Comparison of ENCODE assay signal across 8 mouse cellular contexts in genomic region chr16:85128347-85128664, GRCm38 (mm10). TPM values are rescaled to one million over a fixed set of nuclear protein-coding genes. Genes with fewer than 3 reads are reported as not detected.
DNase-seq lines count a peak whose midpoint lies in the region; ATAC-seq and TF ChIP-seq lines count a peak whose summit lies in the region.

No protein-coding gene starts in this region.

- no peaks in the 10 kb centered on the region for H3K9me3 ChIP-seq in heart, embryonic 11.5 days (replicated peaks; ENCODE audit: control insufficient read depth, low read length)
- no peaks in the 10 kb centered on the region for H3K9me3 ChIP-seq in midbrain, embryonic 15.5 days
- H3K9me3 ChIP-seq in midbrain, embryonic 14.5 days (ENCODE audit: control insufficient read depth, low read length), result no peaks in the 10 kb centered on the region
- no peaks in the 10 kb centered on the region for H3K9me3 ChIP-seq in stomach, embryonic 15.5 days

- intact Hi-C loops in heart, adult 2 months (cut with DNase I), result no loop called here

- H3K27me3 ChIP-seq in heart, embryonic 11.5 days (ENCODE audit: control insufficient read depth, insufficient read depth, low read length), result no peaks in the 10 kb centered on the region
- H3K27me3 ChIP-seq in heart, adult 2 months (ENCODE audit: control insufficient read depth, insufficient read depth, low read length), result no peaks in the 10 kb centered on the region
- H3K27me3 ChIP-seq in midbrain, embryonic 15.5 days (replicated peaks), result no peaks in the 10 kb centered on the region
- H3K27me3 ChIP-seq in midbrain, embryonic 14.5 days (ENCODE audit: control insufficient read depth, insufficient read depth, low read length), result no peaks in the 10 kb centered on the region
- H3K27me3 ChIP-seq in stomach, embryonic 15.5 days (replicated peaks), result no peaks in the 10 kb centered on the region

- H3K79me2 ChIP-seq in heart, adult 2 months (replicated peaks; ENCODE audit: control insufficient read depth, insufficient read depth, low read length), result peaks cover 11% of the 10 kb centered on the region

- no peak overlapping the region for H3K9ac ChIP-seq in heart, embryonic 11.5 days (ENCODE audit: low read depth, low read length)
- H3K9ac ChIP-seq in heart, adult 2 months (ENCODE audit: low read depth, low read length), result no peak overlapping the region
- no peak overlapping the region for H3K9ac ChIP-seq in midbrain, embryonic 15.5 days
- H3K9ac ChIP-seq in midbrain, embryonic 14.5 days (replicated peaks; ENCODE audit: low read length), result no peak overlapping the region
- H3K9ac ChIP-seq in stomach, embryonic 15.5 days, result no peak overlapping the region

- WGBS in heart, embryonic 11.5 days (ENCODE audit: insufficient replicate concordance), result 43% methylated on average over 5 of the region's 5 CpGs
- 50% methylated on average over 5 of the region's 5 CpGs for WGBS in heart, adult 2 months
- WGBS in midbrain, embryonic 15.5 days, result 55% methylated on average over 5 of the region's 5 CpGs
- WGBS in midbrain, embryonic 14.5 days, result 61% methylated on average over 5 of the region's 5 CpGs
- 22% methylated on average over 5 of the region's 5 CpGs for WGBS in stomach, embryonic 15.5 days

- TF ChIP-seq POLR2A in heart, adult 2 months (IDR thresholded peaks at IDR 0.05; ENCODE audit: insufficient read depth, low read depth, low read length), result no peak

- no peak overlapping the region for H3K4me3 ChIP-seq in heart, embryonic 11.5 days (ENCODE audit: low read depth, low read length)
- no peak overlapping the region for H3K4me3 ChIP-seq in heart, adult 2 months
- no peak overlapping the region for H3K4me3 ChIP-seq in midbrain, embryonic 15.5 days
- H3K4me3 ChIP-seq in midbrain, embryonic 14.5 days (replicated peaks; ENCODE audit: low read depth, low read length), result no peak overlapping the region
- no peak overlapping the region for H3K4me3 ChIP-seq in stomach, embryonic 15.5 days (replicated peaks)

- 0 out of 2 replicates have a peak overlapping the region, but pooled peaks have one; percentile 35 for H3K27ac ChIP-seq in heart, embryonic 11.5 days (ENCODE audit: low read depth, low read length)
- no peak overlapping the region for H3K27ac ChIP-seq in heart, adult 2 months
- peak overlapping the region; percentile 23 for H3K27ac ChIP-seq in midbrain, embryonic 15.5 days
- no peak overlapping the region for H3K27ac ChIP-seq in midbrain, embryonic 14.5 days (replicated peaks; ENCODE audit: low read depth, low read length)
- peak overlapping the region; percentile 80 for H3K27ac ChIP-seq in stomach, embryonic 15.5 days

- no peak overlapping the region for H3K4me2 ChIP-seq in heart, embryonic 11.5 days
- H3K4me2 ChIP-seq in midbrain, embryonic 15.5 days, result no peak overlapping the region
- H3K4me2 ChIP-seq in midbrain, embryonic 14.5 days (ENCODE audit: low read length), result no peak overlapping the region
- no peak overlapping the region for H3K4me2 ChIP-seq in stomach, embryonic 15.5 days

- TF ChIP-seq EP300 in heart, adult 2 months (IDR thresholded peaks at IDR 0.05; ENCODE audit: insufficient read depth, low read depth, low read length), result no peak

- ATAC-seq in heart, embryonic 11.5 days (replicated peaks; ENCODE audit: insufficient number of reproducible peaks, low FRiP score, low TSS enrichment), result no peak
- ATAC-seq in midbrain, embryonic 15.5 days (replicated peaks), result no peak
- no peak for ATAC-seq in midbrain, embryonic 14.5 days (ENCODE audit: low FRiP score, low TSS enrichment)
- ATAC-seq in stomach, embryonic 15.5 days (ENCODE audit: insufficient read depth, low FRiP score, low read depth), result peak; percentile 37; the same call in 1 of the 2 replicates

- TF ChIP-seq CTCF in heart, adult 2 months (IDR thresholded peaks at IDR 0.05), result no peak

- H3K36me3 ChIP-seq in heart, embryonic 11.5 days (ENCODE audit: control insufficient read depth, insufficient read depth, low read length), result no peaks in the 10 kb centered on the region
- H3K36me3 ChIP-seq in heart, adult 2 months (ENCODE audit: control insufficient read depth, insufficient read depth, low read length), result peaks cover 24% of the 10 kb centered on the region
- no peaks in the 10 kb centered on the region for H3K36me3 ChIP-seq in midbrain, embryonic 15.5 days (replicated peaks)
- no peaks in the 10 kb centered on the region for H3K36me3 ChIP-seq in midbrain, embryonic 14.5 days (ENCODE audit: control insufficient read depth, insufficient read depth, low read length)
- H3K36me3 ChIP-seq in stomach, embryonic 15.5 days, result no peaks in the 10 kb centered on the region

- H3K4me1 ChIP-seq in heart, embryonic 11.5 days (ENCODE audit: control insufficient read depth, insufficient read depth, low read length), result peaks cover 24% of the 10 kb centered on the region
- H3K4me1 ChIP-seq in heart, adult 2 months (ENCODE audit: control insufficient read depth, insufficient read depth, low read length), result peaks cover 14% of the 10 kb centered on the region
- peaks cover 23% of the 10 kb centered on the region for H3K4me1 ChIP-seq in midbrain, embryonic 15.5 days
- peaks cover 3% of the 10 kb centered on the region; the same call in 1 of the 2 replicates for H3K4me1 ChIP-seq in midbrain, embryonic 14.5 days (ENCODE audit: control insufficient read depth, insufficient read depth, low read length)
- H3K4me1 ChIP-seq in stomach, embryonic 15.5 days, result peaks cover 32% of the 10 kb centered on the region

- no peak for DNase-seq in heart, adult 2 months
- no peak for DNase-seq in midbrain, embryonic 14.5 days
- DNase-seq in forelimb bud, embryonic 11.5 days (ENCODE audit: low read depth, low spot score), result peak; percentile 83
- no peak for DNase-seq in layer of hippocampus, adult 9-10 months (ENCODE audit: low spot score)
- no peak for DNase-seq in T-cell, adult 2 months (ENCODE audit: low spot score)

RNA-seq across cellular contexts. Expression of gene App, which starts 45.3 kb away (rescaled TPM):
- polyA plus RNA-seq in heart, embryonic 11.5 days (2014; fragmentation: Nextera tagmentation; extraction: Ambion mirVana), result 143 and 180 TPM in 2 replicates
- total RNA-seq in heart, adult 2 months (2021), result 100 to 1,000 TPM; 141 to 142 TPM
- 90.6 and 116 TPM in 2 replicates for polyA plus RNA-seq in heart, adult 2 months (2012; rRNA removed)
- 413 and 416 TPM in 2 replicates for polyA plus RNA-seq in midbrain, embryonic 15.5 days (2015; fragmentation: Nextera tagmentation; extraction: Ambion mirVana)
- polyA plus RNA-seq in midbrain, embryonic 14.5 days (2014; fragmentation: Nextera tagmentation; extraction: Ambion mirVana), result 327 and 339 TPM in 2 replicates
- 175 and 185 TPM in 2 replicates for polyA plus RNA-seq in stomach, embryonic 15.5 days (2015; fragmentation: Nextera tagmentation; extraction: Ambion mirVana)

Comparison
In these comparisons a context has a peak if more than half of its experiments do, and no peak if none do; other contexts are left out.
1. H3K27ac ChIP-seq: peak in heart, embryonic 11.5 days (single experiment), midbrain, embryonic 15.5 days (single experiment) and stomach, embryonic 15.5 days (single experiment); none in heart, adult 2 months (single experiment) and midbrain, embryonic 14.5 days (single experiment).